ENCODE assay signal across 7 mouse cellular contexts in the genomic region with DNA sequence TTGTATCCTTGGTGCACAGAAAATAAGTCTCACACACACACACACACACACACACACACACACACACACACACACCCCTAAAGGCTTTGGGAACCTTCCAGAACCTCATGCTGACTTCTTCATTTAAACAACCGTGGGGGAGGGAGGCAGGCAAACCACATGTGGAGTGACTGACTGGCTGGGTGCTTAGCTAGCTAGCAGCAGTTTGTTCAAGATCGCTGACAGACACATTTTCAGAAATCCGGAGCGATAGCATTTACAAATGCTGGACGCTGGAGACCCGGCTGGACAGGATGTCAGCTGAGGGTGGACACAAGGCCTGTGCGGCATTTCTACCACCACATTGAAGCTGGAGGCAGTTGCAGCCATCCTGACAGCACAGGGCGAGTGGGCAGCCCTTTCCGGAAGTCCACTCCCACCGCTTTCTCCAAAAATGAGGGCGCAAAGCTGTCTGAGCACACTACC. TPM values are rescaled to one million over a fixed set of nuclear protein-coding genes. Genes with fewer than 3 reads are reported as not detected.
A peak's percentile ranks its signal among the peaks of the same experiment; 100 is the strongest.
DNase-seq lines count a peak whose midpoint lies in the region; ATAC-seq and TF ChIP-seq lines count a peak whose summit lies in the region.

No protein-coding gene starts in this region.

- H3K9me3 ChIP-seq in liver, postnatal 0 days (ENCODE audit: low read length) = no peaks in the 10 kb centered on the region
- H3K9me3 ChIP-seq in forebrain, embryonic 14.5 days (replicated peaks; ENCODE audit: control insufficient read depth, low read length) = no peaks in the 10 kb centered on the region

- H3K27ac ChIP-seq in kidney, adult 2 months (ENCODE audit: insufficient read depth, low read depth, low read length) = peak overlapping the region; percentile 21
- H3K27ac ChIP-seq in liver, postnatal 0 days (ENCODE audit: low read depth) = peak overlapping the region; percentile 56
- H3K27ac ChIP-seq in forebrain, embryonic 14.5 days (ENCODE audit: low read depth, low read length) = no peak overlapping the region

- no peak overlapping the region for H3K9ac ChIP-seq in liver, postnatal 0 days (replicated peaks)
- H3K9ac ChIP-seq in forebrain, embryonic 14.5 days (ENCODE audit: low read length) = no peak overlapping the region

- no peaks in the 10 kb centered on the region for H3K36me3 ChIP-seq in kidney, adult 2 months (ENCODE audit: control insufficient read depth, insufficient read depth, low read length)
- H3K36me3 ChIP-seq in liver, postnatal 0 days (replicated peaks; ENCODE audit: insufficient read depth, low read length) = peaks cover 13% of the 10 kb centered on the region; the same call in 1 of the 2 replicates
- peaks cover 21% of the 10 kb centered on the region for H3K36me3 ChIP-seq in forebrain, embryonic 14.5 days (ENCODE audit: control insufficient read depth, insufficient read depth, low read length)

- DNase-seq in 416B (ENCODE audit: low read depth) (peak; percentile 38), NIH3T3 (ENCODE audit: low read depth) (peak; percentile 78)
- DNase-seq in kidney, adult 2 months = peak; percentile 77
- DNase-seq in liver, postnatal 0 days = peak; percentile 33
- DNase-seq in urinary bladder, postnatal 4 days (ENCODE audit: low spot score in 2 of 2) = no peak
- DNase-seq in cerebellum, adult 18-20 months = no peak
- no peak for DNase-seq in forebrain, embryonic 14.5 days (ENCODE audit: low spot score)

- no peak overlapping the region for H3K4me3 ChIP-seq in kidney, adult 2 months (ENCODE audit: insufficient read depth, low read depth, low read length)
- H3K4me3 ChIP-seq in liver, postnatal 0 days (ENCODE audit: low read depth, low read length) = no peak overlapping the region
- no peak overlapping the region for H3K4me3 ChIP-seq in forebrain, embryonic 14.5 days (ENCODE audit: low read depth, low read length)

- H3K27me3 ChIP-seq in kidney, adult 2 months (replicated peaks; ENCODE audit: control insufficient read depth, insufficient read depth, low read length) = no peaks in the 10 kb centered on the region
- H3K27me3 ChIP-seq in liver, postnatal 0 days (ENCODE audit: insufficient read depth, low read length) = no peaks in the 10 kb centered on the region
- H3K27me3 ChIP-seq in forebrain, embryonic 14.5 days (replicated peaks; ENCODE audit: control insufficient read depth, insufficient read depth, low read length) = no peaks in the 10 kb centered on the region

- peaks cover 27% of the 10 kb centered on the region for H3K4me1 ChIP-seq in kidney, adult 2 months (ENCODE audit: control insufficient read depth, insufficient read depth, low read length)
- peaks cover 36% of the 10 kb centered on the region for H3K4me1 ChIP-seq in liver, postnatal 0 days (ENCODE audit: insufficient read depth)
- peaks cover 8% of the 10 kb centered on the region for H3K4me1 ChIP-seq in forebrain, embryonic 14.5 days (ENCODE audit: control insufficient read depth, insufficient read depth, low read length)

- peak; percentile 51 for ATAC-seq in liver, postnatal 0 days
- ATAC-seq in forebrain, embryonic 14.5 days = no peak

- no peak for TF ChIP-seq POLR2A in kidney, adult 2 months (IDR thresholded peaks at IDR 0.05; ENCODE audit: low read depth, low read length)

- no peak for TF ChIP-seq EP300 in liver, postnatal 0 days (IDR thresholded peaks at IDR 0.05; ENCODE audit: low read depth)

- no peak for TF ChIP-seq CTCF in kidney, adult 2 months (conservative IDR thresholded peaks at IDR 0.05; ENCODE audit: insufficient read depth, insufficient read length, low read depth, low read length)
- TF ChIP-seq CTCF in liver, postnatal 0 days (IDR thresholded peaks at IDR 0.05; ENCODE audit: low read depth) = no peak

- peak overlapping the region; percentile 41; the same call in 1 of the 2 replicates for H3K4me2 ChIP-seq in liver, postnatal 0 days (ENCODE audit: low read depth, low read length)
- no peak overlapping the region for H3K4me2 ChIP-seq in forebrain, embryonic 14.5 days (ENCODE audit: low read length)

- 45% methylated on average over 11 of the region's 11 CpGs for WGBS in kidney, adult 2 months
- 61% methylated on average over 11 of the region's 11 CpGs for WGBS in liver, postnatal 0 days (ENCODE audit: insufficient replicate concordance)
- WGBS in forebrain, embryonic 14.5 days = 86% methylated on average over 11 of the region's 11 CpGs

RNA-seq across cellular contexts. Expression of gene Cotl1, which starts 15.5 kb away (rescaled TPM):
- polyA plus RNA-seq in kidney, adult 2 months (2012; rRNA removed) = 427 and 463 TPM in 2 replicates
- polyA plus RNA-seq in liver, postnatal 0 days (2015; fragmentation: Nextera tagmentation; extraction: Ambion mirVana) = 28.5 and 28.8 TPM in 2 replicates
- 403 and 455 TPM in 2 replicates for polyA plus RNA-seq in forebrain, embryonic 14.5 days (2014; fragmentation: Nextera tagmentation; extraction: Ambion mirVana)

RNA-seq across cellular contexts. Expression of gene Klhl36, which starts 37.2 kb away (rescaled TPM):
- 37.7 and 52.4 TPM in 2 replicates for polyA plus RNA-seq in kidney, adult 2 months (2012; rRNA removed)
- 4.3 and 4.9 TPM in 2 replicates for polyA plus RNA-seq in liver, postnatal 0 days (2015; fragmentation: Nextera tagmentation; extraction: Ambion mirVana)
- polyA plus RNA-seq in forebrain, embryonic 14.5 days (2014; fragmentation: Nextera tagmentation; extraction: Ambion mirVana) = 11.9 and 12.5 TPM in 2 replicates

RNA-seq across cellular contexts. Expression of gene Tldc1, which starts 46.6 kb away (rescaled TPM):
- polyA plus RNA-seq in kidney, adult 2 months (2012; rRNA removed) = 11.6 and 12.6 TPM in 2 replicates
- 4.3 and 4.6 TPM in 2 replicates for polyA plus RNA-seq in liver, postnatal 0 days (2015; fragmentation: Nextera tagmentation; extraction: Ambion mirVana)
- polyA plus RNA-seq in forebrain, embryonic 14.5 days (2014; fragmentation: Nextera tagmentation; extraction: Ambion mirVana) = 5.1 and 6.0 TPM in 2 replicates

Comparison
In these comparisons a context has a peak if more than half of its experiments do, and no peak if none do; other contexts are left out.
1. DNase-seq: peak in 416B (single experiment), NIH3T3 (single experiment), kidney, adult 2 months (single experiment) and liver, postnatal 0 days (single experiment); none in urinary bladder, postnatal 4 days (0 of 2), cerebellum, adult 18-20 months (0 of 2) and forebrain, embryonic 14.5 days (single experiment).
2. RNA of gene Cotl1, which starts 15.5 kb away (polyA plus RNA-seq): 427 to 463 TPM in kidney, adult 2 months and 403 to 455 TPM in forebrain, embryonic 14.5 days; 28.5 to 28.8 TPM in liver, postnatal 0 days; every median in the first group is over 10 times any median in the second.